Mouse (Mus musculus) retina, embryonic 14.5 days (tissue): ENCODE measurements around the gene Dffa.
A peak's percentile ranks its signal among the peaks of the same experiment; 100 is the strongest.

Experiments
- DNase-seq: peaks from one replicate; pipeline ENCODE4 v3.0.0-alpha.2; 2015; ENCODE audit warnings: low spot score

Gene Dffa

DNA sequence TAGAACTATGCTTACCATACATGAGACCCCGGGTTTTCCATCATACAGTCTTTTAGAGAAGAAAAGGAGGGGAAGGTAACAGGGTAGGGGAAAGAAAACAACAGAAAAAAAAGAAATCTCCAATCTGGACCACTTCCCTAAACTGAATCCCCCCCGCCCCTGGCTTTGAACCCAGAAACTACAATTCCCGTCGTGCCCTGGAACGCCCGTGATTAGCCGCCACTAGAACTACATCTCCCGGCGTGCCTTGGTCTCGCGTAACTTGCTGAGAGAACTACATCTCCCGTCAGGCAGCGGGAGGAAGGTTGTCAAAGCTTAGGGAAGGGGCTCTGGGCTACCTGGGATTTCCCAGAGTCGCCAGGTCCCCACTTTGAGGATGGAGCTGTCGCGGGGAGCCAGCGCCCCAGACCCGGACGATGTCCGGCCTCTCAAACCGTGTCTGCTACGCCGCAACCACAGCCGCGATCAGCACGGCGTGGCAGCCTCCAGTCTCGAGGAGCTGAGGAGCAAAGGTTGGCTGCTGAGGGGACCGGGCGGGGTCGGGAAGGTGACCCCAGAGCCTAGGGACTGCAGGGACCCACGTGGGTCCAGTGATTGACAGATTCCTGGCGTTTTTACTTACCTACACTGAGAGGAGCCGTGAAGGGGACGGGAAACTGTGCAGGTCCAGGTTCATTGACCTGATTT, at the start of gene Dffa:
Gene Dffa (plus strand): TSS at position 272 of the 687 bp plus-strand sequence.
- DNase-seq = peak; percentile 94

DNA sequence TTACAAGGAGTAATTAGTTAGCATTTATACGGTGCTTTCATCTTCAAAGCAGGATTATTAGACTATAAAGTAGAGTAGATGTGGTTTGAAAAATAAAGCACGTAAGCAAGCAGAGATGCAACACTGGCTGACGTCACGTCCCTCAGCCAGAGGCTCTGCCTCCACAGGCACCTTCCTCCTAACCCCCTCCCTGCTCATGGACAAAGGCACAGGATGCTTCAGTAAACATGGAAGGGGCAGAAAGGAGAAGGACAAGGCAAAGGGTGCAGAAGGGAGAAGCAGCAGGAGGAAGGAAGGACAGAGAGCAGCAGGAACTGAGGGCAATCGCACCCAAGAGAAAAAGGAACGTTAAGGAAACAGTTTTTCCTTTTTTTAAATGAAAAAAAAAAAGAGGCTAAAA, 48.1 kb upstream of the Dffa start:
- no peak for DNase-seq

DNA sequence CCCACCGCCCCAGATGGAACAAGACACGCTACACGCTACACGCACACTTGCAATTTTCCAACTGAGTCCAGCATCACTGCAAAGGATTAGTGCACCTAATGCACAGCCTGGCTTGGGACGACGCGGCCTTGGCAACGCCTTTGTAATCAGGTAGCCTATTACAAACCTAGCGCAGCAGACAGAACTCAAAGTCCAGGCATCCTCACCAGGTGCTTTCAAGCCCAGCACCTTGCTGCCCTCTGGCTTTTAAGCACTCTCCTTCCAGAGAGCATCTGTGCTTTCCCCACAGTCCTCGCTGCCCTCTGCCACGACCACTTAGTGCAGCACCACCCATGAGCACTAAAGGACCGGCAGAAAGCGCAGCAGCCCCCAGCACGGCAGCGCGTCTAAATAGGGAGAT, 47.0 kb upstream of the Dffa start:
- DNase-seq = no peak

DNA sequence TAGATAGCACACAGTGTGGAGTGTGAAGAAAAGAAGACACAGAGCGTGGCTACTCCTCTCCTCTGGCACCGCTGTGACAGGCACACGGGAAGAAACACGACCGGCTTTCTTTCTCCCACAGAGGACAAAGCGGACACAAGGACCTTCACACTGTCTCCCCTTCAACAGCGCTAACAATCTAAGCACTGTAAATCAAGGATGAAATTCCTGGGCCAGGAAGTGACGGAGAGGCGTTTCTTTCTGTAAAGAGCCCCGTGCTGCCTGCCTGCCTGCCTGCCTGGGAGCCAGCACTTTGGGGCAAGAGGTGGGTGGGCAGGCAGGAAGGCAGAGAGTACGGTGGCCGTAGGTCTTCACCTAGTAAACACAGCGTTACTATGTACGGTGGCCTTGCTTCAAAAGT, 46.5 kb upstream of the Dffa start:
- no peak for DNase-seq

DNA sequence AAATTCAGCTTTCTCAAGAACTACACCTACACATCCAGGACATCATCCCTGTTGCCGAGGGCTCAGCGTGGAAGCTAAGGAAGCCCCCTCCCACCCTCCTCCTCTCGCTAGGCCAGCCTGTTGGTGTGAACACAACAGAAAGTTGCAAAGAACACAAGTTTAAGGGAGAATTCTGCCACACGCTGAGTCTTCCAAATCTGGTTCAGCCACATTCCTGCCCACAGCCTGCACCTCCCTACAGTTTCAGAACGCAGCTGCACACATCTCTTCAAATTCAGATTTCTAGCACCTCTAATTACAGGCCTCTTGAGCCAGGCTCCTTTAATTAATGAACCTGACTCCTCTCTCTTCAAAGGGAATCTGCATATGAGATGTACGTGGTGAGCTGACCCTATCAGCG, 45.6 kb upstream of the Dffa start:
- no peak for DNase-seq

DNA sequence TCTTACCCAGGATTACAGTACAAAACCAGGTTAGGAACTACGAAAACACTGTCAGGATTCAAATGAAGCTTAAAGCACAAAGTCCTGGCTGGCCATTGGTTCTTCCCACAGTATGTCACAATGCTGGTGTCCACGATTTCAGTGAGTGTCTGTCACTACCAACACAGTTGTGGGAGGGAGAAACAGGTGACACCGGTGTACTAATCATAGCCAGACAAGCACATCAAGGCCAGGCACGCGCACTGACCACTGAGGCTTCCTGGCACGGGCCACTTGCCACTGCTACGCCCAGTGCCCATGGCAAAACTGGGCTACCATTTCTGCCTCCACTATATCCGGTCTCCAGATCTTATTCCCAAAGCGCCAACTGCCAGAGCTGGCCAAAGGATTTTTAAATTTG, 44.2 kb upstream of the Dffa start:
- DNase-seq = no peak

DNA sequence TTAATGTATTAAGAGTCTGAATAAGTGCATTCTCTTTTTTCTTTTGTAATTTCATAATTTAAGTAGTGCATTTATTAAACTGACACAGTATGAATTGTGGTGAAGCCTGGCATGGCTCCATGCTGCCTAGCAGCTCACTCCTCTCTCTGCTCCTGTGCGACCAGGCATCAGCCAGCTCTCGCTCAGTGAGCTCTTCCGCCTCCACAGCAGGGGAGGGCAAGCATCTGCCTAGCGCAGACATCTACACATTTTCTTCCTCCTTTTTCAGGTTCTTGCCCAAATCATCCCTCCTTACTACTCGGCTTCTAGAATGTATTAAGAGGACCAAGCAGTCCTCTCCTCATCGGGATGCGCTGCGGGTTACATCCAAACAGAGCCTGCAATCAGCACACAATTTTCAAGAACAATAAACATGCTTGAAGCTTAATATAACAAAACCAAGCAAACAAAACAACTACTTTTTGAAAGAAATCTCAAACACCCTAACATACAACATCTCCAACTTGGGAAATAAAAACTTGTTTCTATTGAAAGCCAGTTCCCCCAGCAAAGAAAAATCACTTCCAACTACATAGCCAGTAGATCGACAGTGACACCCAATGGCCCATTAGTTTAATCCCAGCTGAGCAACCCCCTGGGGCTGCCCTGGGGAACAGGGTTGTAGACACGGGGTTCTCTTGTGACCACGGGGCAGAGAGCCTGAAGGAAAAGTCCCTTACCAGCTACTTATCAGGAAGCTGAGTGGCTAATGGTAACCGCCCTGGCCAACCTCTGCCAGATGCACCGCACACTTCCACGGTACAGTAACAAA, 43.1 kb upstream of the Dffa start:
- no peak for DNase-seq

DNA sequence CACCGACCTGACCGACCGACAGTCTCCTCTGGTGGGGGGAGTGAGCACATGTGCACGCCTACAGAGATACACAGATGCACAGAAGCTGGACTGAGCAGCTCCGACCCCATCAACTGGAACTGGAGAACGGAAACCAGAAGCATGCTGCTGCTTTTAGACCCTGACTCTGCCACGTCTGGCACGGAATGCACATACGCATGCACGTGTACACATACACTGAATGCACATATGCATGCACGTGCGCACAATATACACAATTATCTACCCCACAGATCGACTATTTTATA, 42.6 kb upstream of the Dffa start:
- DNase-seq = no peak

DNA sequence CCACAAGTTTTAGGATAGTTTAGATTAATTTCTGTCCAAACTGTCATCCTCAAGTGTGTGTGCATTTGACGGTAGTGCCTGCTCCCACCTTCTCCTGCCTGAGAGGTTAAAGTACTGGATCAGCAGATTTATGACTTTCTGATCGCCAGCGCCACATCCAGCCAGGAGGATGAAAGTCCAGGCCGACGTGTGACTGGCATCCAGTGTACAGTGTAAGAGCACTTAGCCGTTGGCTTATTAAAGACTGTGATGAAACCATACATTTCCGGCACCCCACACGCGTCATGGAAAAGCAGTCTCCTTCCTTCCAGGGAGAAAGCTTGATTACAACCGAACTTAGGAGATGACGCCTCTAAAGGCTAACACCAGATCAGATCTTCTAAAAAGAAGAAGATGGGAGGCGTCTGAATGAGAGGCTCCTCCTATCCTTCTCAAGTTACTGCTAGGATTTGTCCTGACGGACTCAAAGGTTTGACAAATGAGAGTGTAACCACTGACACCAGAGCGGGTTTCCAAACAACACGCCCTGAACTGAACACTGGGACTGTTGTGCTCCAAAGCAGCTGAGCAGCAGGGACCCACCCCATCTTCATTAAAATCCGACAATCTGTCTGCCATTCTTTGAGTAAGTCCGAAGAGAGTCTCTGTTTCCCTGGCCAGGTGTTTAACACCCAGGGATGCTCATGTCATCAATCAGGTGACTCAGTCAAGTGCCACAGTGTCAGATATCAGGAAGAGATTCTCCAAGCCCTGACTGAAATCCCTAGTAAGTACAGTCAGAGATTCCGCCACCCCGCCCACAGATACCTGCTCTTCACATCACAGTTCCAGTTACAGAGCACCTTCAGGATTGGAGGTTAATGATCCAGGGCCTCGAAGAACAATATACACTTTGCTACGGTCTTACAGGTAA, 41.3 kb upstream of the Dffa start:
- DNase-seq = no peak

DNA sequence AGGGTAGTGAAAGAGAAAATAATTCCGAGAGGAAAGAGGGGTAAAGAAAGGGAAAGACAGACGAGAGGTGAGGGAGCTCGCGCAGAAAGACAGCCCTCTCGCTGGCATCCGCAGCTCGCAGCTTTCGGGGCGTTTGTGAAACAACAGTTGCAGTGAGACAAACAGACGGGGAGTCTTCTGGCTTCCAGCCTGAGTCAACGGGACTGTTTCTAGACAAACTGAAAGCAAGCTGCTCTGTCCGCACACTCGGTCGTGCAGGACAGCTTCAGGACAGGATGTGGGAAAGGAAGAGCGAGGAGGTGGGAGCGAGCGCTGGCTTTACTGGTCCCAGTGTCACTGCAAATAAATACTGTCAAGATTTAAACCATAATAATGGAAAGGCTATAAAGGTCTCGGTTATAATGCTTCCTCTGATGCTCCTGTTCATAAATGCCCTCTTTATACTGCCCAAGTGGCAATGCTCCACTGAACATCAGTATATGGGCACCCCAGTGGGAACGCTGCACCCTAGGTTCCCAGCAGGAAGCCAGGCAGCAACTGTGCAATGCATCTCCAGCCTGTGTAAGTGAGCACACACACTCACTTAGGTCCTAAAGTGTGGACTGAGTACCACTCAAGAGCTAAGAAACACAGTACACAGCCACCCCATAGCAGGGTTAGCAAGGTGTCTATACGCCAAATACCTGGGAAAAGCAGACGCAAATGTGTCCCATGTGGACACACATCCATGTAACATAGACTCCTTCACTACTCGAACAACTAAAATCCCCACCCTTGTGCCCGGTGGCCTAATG, 39.7 kb upstream of the Dffa start:
- DNase-seq = no peak

DNA sequence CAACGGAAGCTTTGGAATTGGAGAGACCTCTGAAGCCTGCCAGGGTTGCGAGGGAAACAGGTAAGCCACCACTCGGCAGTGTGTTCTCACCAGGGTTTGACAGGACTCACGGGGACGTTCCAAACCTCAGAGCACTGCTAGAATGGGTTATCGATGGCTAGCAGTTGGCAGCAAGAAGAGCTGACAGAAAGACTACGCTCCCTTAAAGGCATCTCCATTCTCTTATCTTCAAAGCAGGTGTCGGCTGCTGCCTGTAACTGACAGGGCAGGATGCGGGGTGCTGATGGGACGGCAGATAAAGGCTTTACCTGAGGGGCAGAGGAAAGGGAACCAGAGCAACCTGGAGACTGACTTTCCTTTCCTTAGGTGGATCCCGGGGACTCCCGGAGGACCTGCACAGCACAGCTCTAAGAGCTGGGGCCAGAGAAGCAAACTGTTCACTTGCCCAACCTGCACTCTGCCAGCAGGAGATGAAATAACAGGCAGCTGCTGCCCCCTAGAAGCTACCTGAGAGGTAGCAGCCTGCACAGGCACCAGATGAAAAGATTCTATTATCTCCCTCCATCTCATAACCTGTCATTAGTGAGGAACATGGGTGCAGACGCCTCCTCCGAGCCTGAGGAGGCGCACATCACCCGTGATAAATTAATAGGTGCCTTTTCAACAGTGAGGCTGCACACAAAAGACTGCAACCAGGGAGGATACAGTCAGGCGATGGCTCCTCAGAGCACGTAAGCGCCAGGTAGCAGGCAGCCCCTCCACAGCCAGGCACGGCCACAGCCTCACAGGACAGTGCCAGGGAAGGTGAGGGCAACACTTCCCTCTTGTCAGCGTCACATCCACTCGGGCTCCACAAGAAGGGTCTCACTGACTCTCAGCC, 37.0 kb upstream of the Dffa start:
- DNase-seq = peak; percentile 60

DNA sequence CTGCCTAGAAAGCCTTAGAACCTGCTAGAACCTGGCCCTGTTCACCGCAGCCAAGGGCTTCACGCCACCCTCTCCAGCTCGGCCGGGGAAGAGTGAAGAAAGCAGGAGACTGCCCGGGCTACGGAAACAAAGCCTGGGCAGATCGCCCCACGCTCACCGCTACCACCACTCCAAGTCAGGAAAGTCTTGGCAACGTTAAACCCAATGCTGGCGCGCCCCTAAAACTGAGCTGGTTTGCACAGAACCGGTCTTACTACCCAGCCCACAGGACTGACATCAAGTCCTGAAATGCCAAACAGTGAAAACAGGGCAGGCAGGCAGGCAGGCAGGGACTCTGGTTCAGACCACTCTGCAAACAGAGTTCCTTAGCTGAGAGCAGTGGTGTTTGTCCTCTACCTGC, 28.9 kb upstream of the Dffa start:
- DNase-seq = no peak

DNA sequence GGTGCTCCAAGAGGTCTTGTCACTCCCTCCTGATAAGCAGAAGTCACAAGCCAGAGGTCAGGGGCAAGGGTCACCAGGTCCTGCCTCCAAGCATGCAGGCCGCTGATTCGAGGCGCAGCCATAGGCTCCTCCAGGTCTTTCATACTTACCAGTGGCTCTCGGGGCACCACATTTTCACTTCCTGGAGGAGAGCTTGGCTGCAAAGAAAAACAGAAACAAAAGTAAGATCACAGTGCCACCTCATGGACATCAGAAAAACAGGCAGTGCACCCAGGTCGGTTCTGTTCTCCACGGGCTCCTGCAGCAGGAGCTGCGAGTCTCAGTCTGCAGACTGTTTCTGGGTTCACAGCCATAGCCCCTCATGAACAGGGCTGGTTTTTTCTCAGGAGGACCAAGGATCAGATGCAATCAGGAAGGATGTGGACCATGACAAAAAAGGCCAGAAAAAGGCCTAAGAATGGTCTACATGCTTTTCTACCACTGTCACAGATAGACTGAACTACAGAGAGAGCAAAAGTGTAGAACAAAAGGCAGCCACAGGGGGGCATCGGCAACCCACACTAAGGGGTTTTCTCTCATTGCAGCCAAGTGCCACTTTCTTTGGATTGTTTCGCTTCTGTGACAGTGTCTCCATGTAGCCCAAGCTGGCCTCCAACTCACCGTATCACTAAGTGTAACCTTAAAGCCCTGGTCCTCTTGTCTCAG, 27.9 kb upstream of the Dffa start:
- DNase-seq = peak; percentile 88

DNA sequence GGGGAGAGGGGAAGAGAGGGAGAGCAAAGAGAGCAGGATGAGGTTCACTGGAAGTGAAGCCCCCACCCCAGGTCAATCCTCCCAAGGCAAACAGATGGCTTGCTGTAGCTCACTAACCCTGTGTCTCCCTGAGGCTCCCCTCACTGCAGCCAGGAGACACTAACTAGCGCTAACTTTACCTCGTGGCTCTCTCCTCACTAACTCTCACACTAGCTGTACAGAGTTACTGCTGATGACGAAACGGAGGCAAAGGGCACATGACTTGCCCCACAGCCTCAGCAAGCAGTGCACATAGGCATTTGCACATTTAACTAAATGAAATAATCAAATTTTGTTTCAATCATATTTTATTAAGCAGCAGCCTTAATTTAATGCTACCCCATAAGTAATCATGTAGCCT, 25.7 kb upstream of the Dffa start:
- no peak for DNase-seq

DNA sequence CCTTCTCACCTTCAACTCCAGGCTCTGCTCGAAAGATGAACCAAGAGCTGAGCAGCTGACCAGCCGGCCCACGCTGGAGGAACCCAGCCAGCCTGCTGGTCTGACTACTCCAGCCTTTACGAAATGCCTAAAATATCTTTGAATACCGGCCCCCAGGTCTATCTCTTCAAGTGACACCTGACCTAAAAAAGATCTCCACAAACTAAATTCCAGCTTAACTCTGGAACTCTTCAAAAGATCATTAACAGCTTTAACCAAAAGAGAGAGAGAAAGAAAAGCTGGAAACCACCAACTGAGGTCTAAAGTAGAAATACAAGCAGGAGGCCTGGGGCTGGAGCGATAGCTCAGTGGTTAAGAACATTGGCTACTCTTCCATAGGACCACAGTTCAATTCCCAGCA, 24.3 kb upstream of the Dffa start:
- DNase-seq = no peak

DNA sequence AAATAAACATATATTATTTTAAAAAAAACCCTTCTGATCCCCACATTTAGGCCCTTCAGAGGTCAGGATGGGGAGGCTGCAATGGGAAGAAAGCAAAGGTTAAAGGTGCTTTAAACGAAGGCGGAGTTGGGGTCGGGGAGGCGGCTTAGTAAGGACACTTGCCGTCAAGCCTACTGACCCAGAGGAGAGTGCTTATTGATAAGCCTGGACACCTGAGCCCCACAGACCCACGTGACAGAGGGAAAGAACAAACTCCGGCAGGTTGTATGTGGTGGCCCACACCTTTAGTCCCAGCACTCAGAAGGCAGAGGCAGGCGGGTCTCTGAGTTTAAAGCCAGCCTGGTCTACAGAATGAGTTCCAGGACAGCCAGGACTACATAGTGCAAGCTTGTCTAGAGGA, 23.8 kb upstream of the Dffa start:
- no peak for DNase-seq

DNA sequence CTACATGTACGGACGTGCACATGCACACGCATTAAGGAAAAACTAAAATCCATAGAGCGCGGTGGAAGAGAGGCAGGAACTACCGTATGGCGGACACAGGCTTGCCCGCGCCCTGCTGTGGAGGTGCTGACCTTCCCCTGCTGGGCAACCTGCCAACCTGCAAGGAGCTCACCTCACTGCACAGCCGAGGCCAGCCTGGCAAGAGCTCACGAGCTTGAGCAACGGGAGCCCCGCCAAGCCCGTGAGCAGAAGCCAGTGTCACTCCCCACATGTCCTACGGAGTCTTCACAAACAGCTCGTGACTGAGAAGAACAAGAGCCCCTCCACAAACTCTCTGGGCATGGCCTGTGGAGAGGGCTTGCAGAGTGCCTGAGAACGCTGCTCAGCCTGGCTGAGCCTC, 22.4 kb upstream of the Dffa start:
- DNase-seq = no peak

DNA sequence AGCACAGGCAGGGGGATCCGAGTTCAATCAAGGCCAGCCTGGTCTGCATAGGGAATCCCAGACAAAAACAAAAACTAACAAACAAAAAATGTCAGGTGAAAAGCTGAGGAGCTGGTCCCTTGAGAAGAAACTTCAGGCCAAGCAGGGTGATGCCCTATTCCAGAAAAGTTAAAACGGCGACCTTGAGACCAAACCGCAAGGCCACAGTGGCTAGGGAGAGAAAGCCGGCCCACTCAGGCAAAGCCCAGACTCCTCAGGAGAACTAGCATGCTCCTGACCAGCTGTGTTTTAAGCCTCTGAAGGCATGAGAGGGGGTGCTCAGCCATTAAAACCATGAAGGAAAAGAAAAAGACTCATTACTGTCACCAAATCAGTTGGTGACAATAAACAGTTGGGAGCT, 18.6 kb upstream of the Dffa start:
- DNase-seq = no peak

DNA sequence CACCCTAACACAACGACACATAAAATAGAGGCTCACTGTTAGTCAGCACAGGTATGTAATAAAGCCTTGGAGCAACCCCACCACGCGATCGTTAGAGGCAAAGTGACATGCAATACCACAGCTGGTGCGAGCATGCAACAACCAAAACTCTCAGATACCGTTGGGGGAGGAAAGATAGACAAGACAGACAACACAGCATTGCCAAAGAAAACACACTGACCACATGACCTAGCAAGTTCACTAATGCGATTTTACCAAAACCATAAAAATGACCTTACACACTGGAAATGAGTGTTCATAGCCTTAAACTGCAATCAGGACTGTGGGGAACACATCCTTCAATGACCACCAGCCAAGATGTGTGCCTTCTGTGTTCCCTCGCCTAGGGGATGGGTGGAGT, 12.6 kb upstream of the Dffa start:
- no peak for DNase-seq

DNA sequence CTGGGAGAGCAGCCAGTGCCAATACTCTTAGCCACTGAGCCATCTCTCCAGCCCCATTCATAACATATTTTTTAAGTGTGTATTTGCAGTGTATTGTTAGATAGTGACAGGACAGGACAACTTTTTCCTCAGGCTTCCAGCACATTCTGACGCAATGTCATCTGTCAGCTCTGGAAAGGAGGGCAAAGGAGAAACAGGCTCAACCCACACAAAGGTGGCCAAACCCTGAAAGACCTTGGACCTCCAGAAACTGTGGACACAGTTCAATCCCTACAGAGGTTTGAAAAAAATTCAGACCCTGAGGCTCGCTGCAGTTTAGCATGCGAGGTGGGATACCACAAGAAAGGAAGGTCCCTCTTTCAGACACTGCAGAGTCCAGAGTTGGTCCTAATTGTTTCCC, 6.0 kb upstream of the Dffa start:
- no peak for DNase-seq

DNA sequence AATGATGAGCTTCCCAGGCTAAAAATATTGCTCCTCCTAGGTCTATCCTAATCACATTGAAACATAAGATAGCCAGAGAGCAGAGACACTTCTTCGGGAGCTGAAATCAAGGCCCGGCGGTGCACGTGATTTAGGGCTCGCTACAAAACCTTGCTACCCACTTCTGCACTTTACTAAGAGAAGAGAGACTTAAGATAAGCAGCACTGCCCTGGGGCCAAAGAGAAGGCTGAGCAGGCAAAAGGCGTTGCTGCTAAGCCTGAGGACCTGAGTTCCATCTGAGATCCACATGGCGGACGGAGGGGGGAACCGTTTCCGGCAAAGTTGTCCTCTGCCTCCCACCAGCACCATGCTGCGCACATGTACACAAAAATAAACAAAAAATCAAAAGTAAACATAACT, 5.4 kb upstream of the Dffa start:
- DNase-seq = no peak
